Mouse (Mus musculus) E14TG2a.4 (cell line): ENCODE results near the gene P2rx7.

Experiments used
- CTCF ChIP-seq: conservative IDR thresholded peaks from 2 replicates; pipeline ENCODE4 v1.5.1; 2014; ENCODE audit warnings: low read length
- NANOG ChIP-seq: IDR thresholded peaks from 2 replicates; pipeline ENCODE4 v1.6.1; 2014; ENCODE audit warnings: borderline replicate concordance, low read length, mixed read lengths
- POU5F1 ChIP-seq: IDR thresholded peaks from 2 replicates; pipeline ENCODE4 v1.6.1; 2014; ENCODE audit warnings: low read length, borderline replicate concordance

DNA sequence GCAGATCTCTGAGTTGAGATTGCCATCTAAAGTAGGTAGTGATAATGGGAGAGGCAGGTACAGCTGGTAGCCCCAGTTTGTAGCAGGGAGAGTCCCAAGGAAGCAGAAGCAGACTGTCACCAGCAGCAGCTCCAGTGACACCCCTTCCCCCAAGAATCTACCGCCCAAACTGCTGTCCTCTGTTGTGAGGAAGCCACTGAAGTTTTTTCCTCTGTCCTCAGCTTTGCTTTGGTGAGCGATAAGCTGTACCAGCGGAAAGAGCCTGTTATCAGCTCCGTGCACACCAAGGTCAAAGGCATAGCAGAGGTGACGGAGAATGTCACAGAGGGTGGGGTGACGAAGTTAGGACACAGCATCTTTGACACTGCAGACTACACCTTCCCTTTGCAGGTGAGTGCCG is 8.8 kb downstream of the P2rx7 start:
- TF ChIP-seq CTCF: no peak
- no peak for TF ChIP-seq NANOG
- TF ChIP-seq POU5F1: no peak
